Mouse (Mus musculus) leukemia stem cell, adult 10-12 weeks (primary cell): Measurements from ENCODE around the gene Inpp1. TPM values are rescaled to one million over a fixed set of nuclear protein-coding genes. Genes with fewer than 3 reads are reported as not detected.

Experiments
- polyA plus RNA-seq: library from polyadenylated mRNA; stranded (reverse); fragments of >175 nt; gene quantifications from 2 replicates; pipeline ENCODE4 v1.2.3, GENCODE M21; 2012; ENCODE audit warnings: low replicate concordance

The Inpp1 gene
- polyA plus RNA-seq = 0.28 TPM in 2 replicates

GRCm38 (mm10) chr1:52816910-52817812, at the start of gene Inpp1:
Inpp1 (minus strand) TSS chr1:52817688.

GRCm38 (mm10) chr1:52844782-52845665, 27.5 kb upstream of the Inpp1 start, which contains the start of gene Hibch:
Hibch (plus strand) TSS chr1:52844929.

Other genes starting within 250 kb of the Inpp1 start
- 0.78 and 1.8 TPM in 2 replicates for gene Nemp2, start 187.0 kb downstream of the Inpp1 start, polyA plus RNA-seq
- gene Mfsd6, start 90.2 kb downstream of the Inpp1 start, polyA plus RNA-seq = 0.93 and 1.7 TPM in 2 replicates
- 1.2 TPM in 1 of 2 replicates, not detected in the other for gene Hibch, start 27.2 kb upstream of the Inpp1 start, polyA plus RNA-seq
- 0.08 TPM in 1 of 2 replicates, not detected in the other for gene 1700019D03Rik, start 202.5 kb upstream of the Inpp1 start, polyA plus RNA-seq
- gene Mstn, start 244.0 kb upstream of the Inpp1 start, polyA plus RNA-seq = not detected in 2 replicates